Mouse (Mus musculus) kidney, embryonic 14.5 days (tissue): ENCODE data around the gene Kif1c. TPM values are rescaled to one million over a fixed set of nuclear protein-coding genes. Genes with fewer than 3 reads are reported as not detected.

Source experiments
- ATAC-seq: fragments of 200-750 bp; cut with Nextera tagmentation; 2 replicates; pipeline ENCODE4 v1.8.0; 2017; ENCODE audit warnings: moderate number of reproducible peaks, mild to moderate bottlenecking, moderate TSS enrichment, moderate library complexity; ENCODE audit not compliant: low FRiP score, low TSS enrichment
- H3K27ac ChIP-seq: fragments of 300-500 bp; sonication (generic); 2 replicates; pipeline ENCODE4 v1.5.1; 2014; ENCODE audit warnings: low read depth, mild to moderate bottlenecking, low read length, moderate library complexity, mixed read lengths
- H3K27me3 ChIP-seq: fragments of 300-500 bp; sonication (generic); 2 replicates; pipeline ENCODE4 v1.6.1; 2014; ENCODE audit warnings: mild to moderate bottlenecking, low read length; ENCODE audit not compliant: control insufficient read depth, insufficient read depth
- H3K36me3 ChIP-seq: fragments of 300-500 bp; sonication (generic); 2 replicates; pipeline ENCODE4 v1.6.1; 2014; ENCODE audit warnings: low read length, mixed read lengths; ENCODE audit not compliant: control insufficient read depth, insufficient read depth
- H3K4me1 ChIP-seq: fragments of 300-500 bp; sonication (generic); 2 replicates; pipeline ENCODE4 v1.6.1; 2014; ENCODE audit warnings: low read length, mixed read lengths; ENCODE audit not compliant: control insufficient read depth, insufficient read depth
- H3K4me2 ChIP-seq: fragments of 300-500 bp; sonication (generic); replicated peaks from 2 replicates; pipeline ENCODE4 v1.6.1; 2014; ENCODE audit warnings: low read depth, mild to moderate bottlenecking, low read length
- H3K4me3 ChIP-seq: fragments of 300-500 bp; sonication (generic); 2 replicates; pipeline ENCODE4 v1.5.1; 2014; ENCODE audit warnings: mild to moderate bottlenecking, low read length
- H3K9ac ChIP-seq: fragments of 300-500 bp; sonication (generic); 2 replicates; pipeline ENCODE4 v1.6.1; 2014; ENCODE audit warnings: low read depth, mild to moderate bottlenecking, low read length, moderate library complexity
- H3K9me3 ChIP-seq: fragments of 300-500 bp; sonication (generic); 2 replicates; pipeline ENCODE4 v1.6.1; 2016; ENCODE audit warnings: low read length; ENCODE audit not compliant: control insufficient read depth
- WGBS: fragments of 180-500 bp; shearing (Covaris S2); extraction: QIAGEN DNeasy Blood & Tissue Kit; methylation state at CpG from one replicate; pipeline ENCODE4 v1.1.7; 2014; 5-methylcytosine and 5-hydroxymethylcytosine counted together
- polyA plus RNA-seq: library from polyadenylated mRNA; unstranded; fragments of >200 nt; fragmentation: Nextera tagmentation; extraction: Ambion mirVana; gene quantifications from 2 replicates; pipeline ENCODE4 v1.2.1, GENCODE M21; 2014

Gene Kif1c
- 10.0 and 15.6 TPM in 2 replicates for polyA plus RNA-seq

DNA sequence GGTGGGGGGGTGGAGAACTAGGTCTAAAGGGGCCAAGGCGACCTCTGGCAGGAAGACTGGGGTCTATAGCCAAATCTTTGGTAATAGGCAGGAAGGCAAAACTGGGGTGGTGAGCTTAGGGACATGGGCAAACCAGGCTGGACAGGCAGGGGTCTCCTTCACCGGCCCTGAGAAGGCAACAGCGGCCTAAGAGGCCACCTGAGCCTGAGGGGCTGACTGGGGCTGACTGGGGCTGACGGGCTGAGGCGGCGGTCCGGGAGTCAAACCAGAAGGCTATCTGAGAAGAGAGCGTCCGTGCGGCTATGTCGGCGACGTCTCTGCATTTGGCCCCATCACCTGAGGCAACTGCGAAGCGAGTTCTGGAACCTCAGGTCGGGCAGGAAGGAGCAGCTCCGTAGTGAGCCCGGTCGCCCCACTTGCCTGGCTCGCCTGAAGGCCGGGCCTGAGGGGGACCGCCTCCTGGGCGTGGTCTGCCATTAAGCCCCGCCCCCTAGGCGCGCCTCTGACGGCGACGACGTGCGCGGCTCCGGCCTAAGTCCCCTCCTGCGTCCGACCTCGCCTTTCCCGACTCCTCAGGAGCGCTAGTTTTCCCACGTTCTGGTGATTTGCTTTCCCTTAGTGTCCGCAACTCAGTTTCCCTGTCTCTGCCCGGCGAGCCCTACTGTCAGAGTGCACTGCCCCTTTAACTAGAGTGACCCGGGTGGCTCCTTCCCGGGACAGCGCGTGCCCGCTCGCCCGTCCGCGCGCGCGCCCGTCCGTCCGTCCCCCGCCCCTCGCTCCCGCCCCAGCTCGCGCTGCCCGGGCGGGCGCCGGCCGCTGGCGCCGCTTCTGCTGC, at the start of gene Kif1c, which contains the start of gene Inca1:
Gene Kif1c, plus strand, starts transcription at position 827 of the 835 bp plus-strand sequence.
Gene Inca1, minus strand, starts transcription at position 434 of the 835 bp plus-strand sequence.
- ATAC-seq: peak; percentile 95
- Histone ChIP-seq H3K4me2 (peak within 1 kb of the TSS; percentile 66), H3K9me3 (no peaks in the 10 kb centered on the region), H3K9ac (peak within 1 kb of the TSS; percentile 92), H3K4me1 (peaks cover 16% of the 10 kb centered on the region), H3K27ac (peak within 1 kb of the TSS; percentile 95), H3K4me3 (peak within 1 kb of the TSS; percentile 93), H3K36me3 (peaks cover 17% of the 10 kb centered on the region; the same call in 1 of the 2 replicates), H3K27me3 (no peaks in the 10 kb centered on the region)
- WGBS: under 1% methylated on average over 64 of the region's 69 CpGs

DNA sequence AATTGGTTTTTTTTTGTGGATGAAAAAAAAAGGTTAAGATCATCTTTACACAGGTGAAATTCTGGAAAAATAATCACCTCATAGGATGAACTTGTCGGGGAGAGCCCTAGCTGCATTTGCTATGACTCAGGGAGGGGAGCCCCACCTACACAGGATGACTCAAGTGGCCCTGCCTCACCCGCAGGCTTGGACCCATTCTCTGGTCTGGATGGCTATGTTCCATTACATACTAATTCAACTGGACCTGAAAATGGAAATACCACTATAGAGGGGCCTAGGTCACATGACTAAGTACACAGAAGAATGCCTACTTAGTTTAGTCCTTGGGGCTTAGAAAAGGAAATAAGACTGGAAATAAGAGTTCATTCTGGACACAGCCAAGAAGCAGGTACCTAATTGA, 49.0 kb upstream of the Kif1c start:
- Histone ChIP-seq H3K9ac (peak overlapping the region; percentile 23; the same call in 1 of the 2 replicates), H3K27ac (no peak overlapping the region), H3K4me1 (peaks cover 40% of the 10 kb centered on the region), H3K4me3 (peak overlapping the region; percentile 14), H3K4me2 (no peak overlapping the region), H3K27me3 (no peaks in the 10 kb centered on the region), H3K36me3 (peaks cover 48% of the 10 kb centered on the region), H3K9me3 (no peaks in the 10 kb centered on the region)
- WGBS: 85% methylated on average over 2 of the region's 2 CpGs
- ATAC-seq: no peak

DNA sequence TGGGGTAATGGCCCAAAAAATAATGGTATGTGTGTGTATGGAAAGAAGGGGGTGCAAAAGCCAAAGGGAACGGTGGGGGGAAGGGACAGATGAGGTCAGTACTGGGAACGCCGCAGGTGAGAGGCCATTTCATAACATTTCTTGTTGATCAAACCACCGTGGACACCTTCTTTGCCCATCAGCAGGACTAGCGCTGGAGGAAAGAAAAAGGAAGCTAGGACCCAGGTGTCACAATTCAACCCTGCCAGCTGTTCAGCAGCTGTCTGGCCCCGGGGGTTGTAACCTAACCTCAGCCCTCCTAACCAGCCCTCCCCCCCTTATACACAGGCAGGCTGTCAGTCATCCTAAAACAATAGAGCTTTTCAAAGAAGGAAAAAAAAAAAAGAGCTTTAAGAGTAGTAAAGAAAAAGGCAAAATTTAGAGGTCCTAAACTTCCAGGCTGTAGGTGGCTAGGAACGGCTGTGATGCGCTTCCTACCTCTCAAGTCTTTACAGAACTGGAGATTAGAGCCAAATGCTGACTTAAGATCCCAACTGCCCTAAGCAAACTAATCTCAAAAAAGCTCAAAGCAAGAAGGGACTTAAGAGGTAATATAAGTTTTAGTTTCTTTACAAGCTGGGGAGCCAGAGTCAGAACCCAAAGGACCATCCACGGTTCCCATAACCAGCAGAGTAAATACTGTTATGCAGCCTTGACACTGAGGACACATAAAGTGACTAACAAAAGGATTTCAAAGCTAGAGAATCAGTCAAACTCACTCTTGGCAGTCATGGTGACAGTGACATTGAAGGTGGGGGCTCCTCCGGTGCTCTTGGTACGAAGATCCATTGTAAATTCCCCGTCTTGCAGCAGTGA, 48.1 kb upstream of the Kif1c start:
- Histone ChIP-seq H3K4me1 (peaks cover 49% of the 10 kb centered on the region), H3K4me2 (peak overlapping the region; percentile 71), H3K4me3 (peak overlapping the region; percentile 93), H3K36me3 (peaks cover 48% of the 10 kb centered on the region), H3K9ac (peak overlapping the region; percentile 95; the same call in 1 of the 2 replicates), H3K27me3 (no peaks in the 10 kb centered on the region), H3K9me3 (no peaks in the 10 kb centered on the region), H3K27ac (peak overlapping the region; percentile 99; the same call in 1 of the 2 replicates)
- WGBS: 52% methylated on average over 12 of the region's 12 CpGs
- no peak for ATAC-seq

- Histone ChIP-seq H3K27me3 (no peaks in the 10 kb centered on the region), H3K9ac (peak overlapping the region; percentile 95), H3K4me3 (peak overlapping the region; percentile 93), H3K4me2 (peak overlapping the region; percentile 71), H3K36me3 (peaks cover 48% of the 10 kb centered on the region), H3K9me3 (no peaks in the 10 kb centered on the region), H3K27ac (peak overlapping the region; percentile 99), H3K4me1 (peaks cover 55% of the 10 kb centered on the region)
- 48% methylated on average over 6 of the region's 6 CpGs for WGBS
- ATAC-seq: no peak
Measured at GRCm38 (mm10) chr11:70652884-70653344, 47.4 kb upstream of the Kif1c start.

GRCm38 (mm10) chr11:70653345-70654197, 46.8 kb upstream of the Kif1c start:
- Histone ChIP-seq H3K36me3 (peaks cover 44% of the 10 kb centered on the region), H3K27me3 (no peaks in the 10 kb centered on the region), H3K9me3 (no peaks in the 10 kb centered on the region), H3K4me3 (peak overlapping the region; percentile 93), H3K27ac (peak overlapping the region; percentile 99), H3K4me1 (peaks cover 54% of the 10 kb centered on the region), H3K9ac (peak overlapping the region; percentile 95), H3K4me2 (peak overlapping the region; percentile 71)
- WGBS: under 1% methylated on average over 63 of the region's 63 CpGs
- ATAC-seq: peak; percentile 29

DNA sequence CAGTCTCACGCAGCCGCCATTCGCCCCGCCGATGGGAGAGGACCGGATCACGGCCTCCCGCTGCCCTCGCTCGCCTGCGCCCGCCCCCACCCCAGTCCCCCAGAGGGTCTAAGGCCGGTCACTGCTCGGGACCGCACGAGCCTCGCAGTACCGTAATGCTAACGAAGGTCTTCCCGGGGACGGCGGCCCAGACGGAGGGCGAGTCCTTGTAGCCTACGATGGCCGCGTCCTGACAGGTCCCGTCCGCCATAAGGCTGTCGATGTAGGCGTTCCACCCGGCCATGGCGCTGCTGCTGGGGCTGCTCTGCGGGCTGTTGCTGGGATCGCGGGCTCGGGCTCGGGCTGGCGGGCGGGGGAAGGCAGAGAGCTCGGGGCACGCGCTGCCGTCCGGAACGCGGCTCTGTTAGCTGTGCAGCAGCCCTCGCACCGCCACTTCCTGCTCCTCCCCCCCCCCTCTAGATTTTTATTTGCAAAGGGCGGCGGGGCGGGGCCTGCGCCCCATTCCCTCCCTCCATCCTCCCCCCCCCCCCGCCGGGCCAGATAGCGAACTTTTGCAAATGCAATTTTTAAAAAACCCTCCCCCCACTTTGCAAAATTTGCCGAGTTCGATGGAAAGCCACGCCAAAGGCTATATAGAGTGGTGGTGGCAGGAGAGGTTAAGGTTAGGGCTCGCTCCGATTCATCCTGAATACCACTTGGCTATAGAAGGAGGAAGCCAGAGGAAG, 46.0 kb upstream of the Kif1c start, which contains the start of gene Pfn1:
Gene Pfn1, minus strand, starts transcription at position 447 of the 725 bp plus-strand sequence.
- Histone ChIP-seq H3K9ac (peak within 1 kb of the TSS; percentile 95), H3K9me3 (no peaks in the 10 kb centered on the region), H3K4me3 (peak within 1 kb of the TSS; percentile 93), H3K27me3 (no peaks in the 10 kb centered on the region), H3K27ac (peak within 1 kb of the TSS; percentile 99), H3K4me2 (peak within 1 kb of the TSS; percentile 71), H3K4me1 (peaks cover 46% of the 10 kb centered on the region), H3K36me3 (peaks cover 36% of the 10 kb centered on the region)
- under 1% methylated on average over 60 of the region's 61 CpGs for WGBS
- ATAC-seq: peak; percentile 34

DNA sequence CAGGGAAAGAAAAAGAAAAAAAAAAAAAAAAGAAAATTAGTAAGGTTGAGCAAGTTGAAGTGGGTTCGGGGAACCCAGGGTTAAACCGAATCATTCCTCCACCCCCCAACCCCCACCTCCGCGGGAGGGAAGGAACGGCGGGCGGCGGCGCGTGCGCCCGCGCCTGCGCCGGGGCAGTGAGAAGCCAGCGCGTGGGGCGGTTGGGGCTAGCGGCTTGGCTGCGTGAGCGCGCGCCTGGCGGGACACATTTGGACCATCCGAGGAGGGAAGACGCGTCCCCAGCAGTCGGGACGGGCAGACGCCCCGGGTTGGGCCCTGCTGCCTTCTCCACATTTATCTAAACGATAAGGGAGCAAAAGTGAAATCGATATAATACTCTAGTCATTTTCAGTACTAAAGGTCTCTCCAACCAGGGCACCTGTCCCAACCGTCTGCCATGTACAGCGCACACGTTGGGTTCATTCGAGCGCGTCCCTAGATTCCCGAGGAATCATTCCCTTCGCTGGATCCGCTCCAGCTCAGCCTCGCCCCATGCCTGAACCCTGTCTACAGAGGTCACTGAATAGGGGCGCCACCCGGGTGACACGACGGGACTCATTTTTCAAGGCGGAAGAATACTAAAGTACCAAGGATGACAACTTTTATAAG, 45.3 kb upstream of the Kif1c start:
- Histone ChIP-seq H3K4me2 (peak overlapping the region; percentile 71), H3K9me3 (no peaks in the 10 kb centered on the region), H3K36me3 (peaks cover 29% of the 10 kb centered on the region), H3K9ac (peak overlapping the region; percentile 95), H3K4me3 (peak overlapping the region; percentile 93), H3K27me3 (no peaks in the 10 kb centered on the region), H3K27ac (peak overlapping the region; percentile 99), H3K4me1 (peaks cover 45% of the 10 kb centered on the region)
- under 1% methylated on average over 46 of the region's 48 CpGs for WGBS
- ATAC-seq: peak; percentile 45
